Mouse (Mus musculus) thymus, adult 2 months (tissue): Measurements from ENCODE around the gene Prpf6.

Source experiments
- CTCF ChIP-seq: fragments of 200-500 bp; IDR thresholded peaks from 2 replicates; pipeline ENCODE4 v1.5.1; 2012; ENCODE audit warnings: mild to moderate bottlenecking, control low read depth, low read length, moderate library complexity, borderline replicate concordance; ENCODE audit not compliant: control insufficient read depth, poor library complexity, insufficient read depth; ENCODE audit errors: extremely low read depth
- POLR2A ChIP-seq: fragments of 200-500 bp; IDR thresholded peaks from 2 replicates; pipeline ENCODE4 v1.6.1; 2012; ENCODE audit warnings: mild to moderate bottlenecking, low read length, control low read depth, moderate library complexity; ENCODE audit not compliant: control insufficient read depth, poor library complexity, insufficient read depth; ENCODE audit errors: extremely low read depth

DNA sequence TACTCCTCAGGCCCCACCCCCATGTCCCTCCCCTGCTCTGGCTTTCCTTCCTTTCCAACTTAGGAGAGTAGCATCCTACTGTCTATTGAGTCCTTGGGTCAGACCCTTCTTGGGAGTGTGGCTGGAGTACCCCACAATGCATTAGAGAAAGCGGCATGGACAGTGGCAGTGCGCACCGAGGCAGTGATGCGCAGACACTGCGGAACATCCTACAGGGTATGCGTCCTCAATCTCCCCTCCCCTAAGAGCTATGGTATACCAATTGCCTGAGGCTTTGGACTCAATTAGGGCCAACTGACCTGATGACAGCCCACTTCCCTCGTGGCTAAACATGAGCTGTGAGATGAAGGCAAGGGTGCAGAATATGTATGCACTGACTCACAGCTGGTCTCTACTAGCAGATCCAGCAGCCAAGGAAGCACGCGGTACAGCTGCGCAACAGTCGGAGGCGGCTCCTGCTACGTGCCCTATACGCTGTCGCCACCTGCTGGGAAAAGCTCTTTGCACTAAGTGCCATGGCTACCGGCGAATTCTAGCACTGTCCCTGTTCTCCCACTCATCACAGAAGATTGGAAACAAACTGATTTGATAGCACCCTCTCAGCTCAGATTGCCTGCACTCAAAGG, 67.4 kb downstream of the Prpf6 start:
- no peak for TF ChIP-seq POLR2A
- no peak for TF ChIP-seq CTCF
